Mouse (Mus musculus): Measurements from ENCODE around the gene Stub1. TPM values are rescaled to one million over a fixed set of nuclear protein-coding genes. Genes with fewer than 3 reads are reported as not detected.

The Stub1 gene
- polyA plus RNA-seq, 1 experiment from 2014 or later = 346 TPM

DNA sequence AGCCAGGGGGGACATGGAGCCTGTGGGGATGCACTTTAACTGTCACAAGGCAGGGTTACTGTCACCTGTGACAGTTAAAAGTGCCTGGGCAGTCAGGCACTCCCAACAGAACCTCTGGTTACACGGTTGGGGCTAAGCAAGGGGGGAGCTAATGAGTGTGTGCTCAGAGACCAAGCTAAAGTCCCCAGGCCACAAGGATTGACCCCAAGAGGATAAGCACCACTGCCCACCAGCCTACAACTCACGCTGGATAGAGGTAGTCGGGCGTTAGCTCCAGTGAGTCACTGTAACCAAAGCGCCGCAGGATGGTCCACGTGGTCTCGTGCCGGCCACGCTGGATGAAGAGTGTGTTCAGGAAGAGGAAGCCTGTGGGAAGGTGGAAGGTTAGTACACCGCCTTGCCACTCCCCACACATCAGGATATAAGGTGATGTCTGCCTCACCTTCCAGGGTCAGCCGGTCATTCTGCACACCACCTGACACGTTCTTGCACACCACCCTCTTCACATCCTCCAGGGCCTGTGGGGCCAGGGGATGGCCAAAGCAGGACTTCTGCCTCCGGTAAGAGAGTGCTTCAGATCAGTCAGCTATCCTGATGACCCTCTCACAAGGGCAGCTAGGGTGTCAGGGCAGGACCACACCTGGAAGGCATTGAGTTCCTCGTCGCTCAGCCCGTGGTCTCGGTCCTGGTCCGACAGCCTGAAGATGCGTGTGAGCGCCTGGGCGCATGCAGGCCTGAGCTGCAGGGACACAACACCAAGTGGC lies 8.1 kb upstream of the Stub1 start, which contains the start of gene Gm20683:
Gene Gm20683, minus strand, starts transcription at position 647 of the 764 bp plus-strand sequence.
- no peak within 1 kb of the TSS for H3K9ac ChIP-seq
- ATAC-seq (ENCODE audit: insufficient number of reproducible peaks, low FRiP score, low TSS enrichment, low read depth) = no peak
- H3K4me2 ChIP-seq = no peak within 1 kb of the TSS
- H3K36me3 ChIP-seq = peaks cover 56% of the 10 kb centered on the region
- H3K4me1 ChIP-seq = peaks cover 33% of the 10 kb centered on the region
- no peaks in the 10 kb centered on the region for H3K9me3 ChIP-seq
- 94% methylated on average over 22 of the region's 22 CpGs for WGBS
- H3K27me3 ChIP-seq = no peaks in the 10 kb centered on the region
- H3K4me3 ChIP-seq = no peak within 1 kb of the TSS
- H3K27ac ChIP-seq = no peak within 1 kb of the TSS

DNA sequence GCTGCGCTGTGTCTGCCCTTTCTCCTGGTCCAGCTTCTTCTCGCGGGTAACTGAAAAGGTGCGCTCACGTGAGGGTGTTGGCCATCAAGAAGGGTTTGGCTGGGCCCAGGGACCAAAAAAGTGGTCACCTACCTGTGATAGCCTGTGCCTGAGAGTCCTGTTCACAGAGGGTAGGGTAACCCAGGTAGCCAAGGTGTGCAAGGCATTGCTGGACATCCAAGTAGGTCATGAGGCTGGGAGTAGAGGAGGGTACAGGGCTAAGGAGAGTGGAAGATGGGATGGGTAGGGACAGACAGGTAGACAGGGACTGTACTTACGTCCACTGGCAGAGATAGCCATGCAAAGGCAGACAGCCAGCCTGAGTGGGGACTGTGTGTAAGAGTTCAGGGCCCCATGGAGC lies 7.3 kb upstream of the Stub1 start:
- H3K9ac ChIP-seq = no peak overlapping the region
- no peak for ATAC-seq (ENCODE audit: insufficient number of reproducible peaks, low FRiP score, low TSS enrichment, low read depth)
- peaks cover 40% of the 10 kb centered on the region for H3K4me1 ChIP-seq
- no peak overlapping the region for H3K27ac ChIP-seq
- WGBS = 96% methylated on average over 6 of the region's 6 CpGs
- H3K36me3 ChIP-seq = peaks cover 53% of the 10 kb centered on the region
- H3K27me3 ChIP-seq = no peaks in the 10 kb centered on the region
- no peak overlapping the region for H3K4me3 ChIP-seq
- no peaks in the 10 kb centered on the region for H3K9me3 ChIP-seq
- no peak overlapping the region for H3K4me2 ChIP-seq

DNA sequence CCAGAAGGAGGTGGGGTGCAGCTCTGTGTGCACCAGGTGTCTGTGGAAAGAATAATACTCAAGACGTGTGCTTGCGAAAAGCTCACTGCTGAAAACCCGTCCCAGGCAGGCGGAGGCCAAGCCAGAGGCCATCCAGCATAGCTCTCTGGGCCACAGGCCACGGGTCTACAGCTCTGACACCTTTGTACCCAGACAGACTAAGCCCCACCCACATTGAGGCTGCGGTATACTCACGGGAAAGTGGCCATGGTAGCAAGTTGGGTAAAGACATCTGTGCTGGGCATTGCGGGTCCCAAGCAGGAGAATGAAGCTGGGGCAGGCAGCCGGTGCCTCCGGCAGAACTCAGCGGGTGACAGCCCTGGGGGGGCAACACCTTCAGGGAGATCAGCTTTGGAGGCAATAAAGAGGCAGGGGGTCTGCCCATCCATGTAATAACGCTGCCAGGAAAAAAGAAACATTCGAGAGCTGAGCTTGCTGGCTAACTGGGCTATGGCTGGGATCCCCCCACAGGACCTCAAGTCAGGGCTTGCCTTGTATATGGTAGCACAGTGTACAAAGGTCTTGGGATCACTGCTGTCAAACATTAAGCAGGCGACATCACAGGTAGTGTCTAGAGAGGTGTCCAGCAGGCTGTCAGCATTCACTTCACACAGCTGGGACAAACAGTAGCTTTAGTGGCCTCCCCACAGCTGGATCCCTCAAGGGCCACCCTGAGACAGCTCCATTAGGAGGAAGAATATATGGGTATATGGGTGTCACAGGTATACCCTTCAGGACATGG lies 6.4 kb upstream of the Stub1 start:
- H3K4me1 ChIP-seq = peaks cover 44% of the 10 kb centered on the region
- no peak overlapping the region for H3K4me3 ChIP-seq
- ATAC-seq (ENCODE audit: insufficient number of reproducible peaks, low FRiP score, low TSS enrichment, low read depth) = no peak
- H3K9me3 ChIP-seq = no peaks in the 10 kb centered on the region
- H3K9ac ChIP-seq = no peak overlapping the region
- H3K4me2 ChIP-seq = no peak overlapping the region
- WGBS = 79% methylated on average over 14 of the region's 14 CpGs
- H3K36me3 ChIP-seq = peaks cover 61% of the 10 kb centered on the region
- H3K27ac ChIP-seq = no peak overlapping the region
- no peaks in the 10 kb centered on the region for H3K27me3 ChIP-seq

- peaks cover 61% of the 10 kb centered on the region for H3K36me3 ChIP-seq
- H3K9ac ChIP-seq = no peak overlapping the region
- H3K4me3 ChIP-seq = no peak overlapping the region
- H3K4me2 ChIP-seq = no peak overlapping the region
- 84% methylated on average over 4 of the region's 4 CpGs for WGBS
- no peak for ATAC-seq (ENCODE audit: insufficient number of reproducible peaks, low FRiP score, low TSS enrichment, low read depth)
- peaks cover 49% of the 10 kb centered on the region for H3K4me1 ChIP-seq
- no peak overlapping the region for H3K27ac ChIP-seq
- H3K9me3 ChIP-seq = no peaks in the 10 kb centered on the region
- no peaks in the 10 kb centered on the region for H3K27me3 ChIP-seq
Measured at GRCm38 (mm10) chr17:25838904-25839303, 5.7 kb upstream of the Stub1 start.

- Histone ChIP-seq H3K27ac (0 out of 2 replicates have a peak overlapping the region, but pooled peaks have one; percentile 47), H3K9me3 (no peaks in the 10 kb centered on the region), H3K4me2 (peak overlapping the region; percentile 75; the same call in 1 of the 2 replicates), H3K9ac (0 out of 2 replicates have a peak overlapping the region, but pooled peaks have one; percentile 41), H3K27me3 (no peaks in the 10 kb centered on the region), H3K36me3 (peaks cover 57% of the 10 kb centered on the region), H3K4me1 (peaks cover 42% of the 10 kb centered on the region), H3K4me3 (peak overlapping the region; percentile 38; the same call in 1 of the 2 replicates)
- WGBS = 60% methylated on average over 3 of the region's 3 CpGs
- no peak for ATAC-seq (ENCODE audit: insufficient number of reproducible peaks, low FRiP score, low TSS enrichment, low read depth)
Measured at GRCm38 (mm10) chr17:25837533-25837932, 4.3 kb upstream of the Stub1 start.

DNA sequence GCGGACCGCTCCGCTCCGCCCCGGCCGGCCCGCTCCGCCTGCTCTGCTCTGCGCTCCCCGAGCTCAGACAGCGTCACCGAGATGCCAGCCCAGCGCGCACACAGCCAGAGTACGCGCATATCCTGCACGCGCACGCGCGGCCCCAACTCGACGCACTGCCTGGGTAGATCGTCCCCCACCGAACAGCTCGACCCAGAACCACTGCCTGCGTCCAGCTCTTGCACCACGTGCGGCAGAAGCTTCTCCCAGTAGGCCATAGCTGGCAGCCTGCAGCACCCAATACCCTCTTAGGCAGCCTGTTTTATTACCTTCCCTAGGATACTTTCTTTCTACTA lies 3.8 kb upstream of the Stub1 start, which contains the start of gene Rhbdl1:
Gene Rhbdl1, minus strand, starts transcription at position 220 of the 335 bp plus-strand sequence.
- Histone ChIP-seq H3K4me2 (peak within 1 kb of the TSS; percentile 86), H3K9me3 (no peaks in the 10 kb centered on the region), H3K4me3 (peak within 1 kb of the TSS; percentile 38), H3K9ac (peak within 1 kb of the TSS; percentile 41), H3K27ac (peak within 1 kb of the TSS; percentile 47; the same call in 1 of the 2 replicates), H3K36me3 (peaks cover 52% of the 10 kb centered on the region), H3K27me3 (no peaks in the 10 kb centered on the region), H3K4me1 (peaks cover 43% of the 10 kb centered on the region)
- ATAC-seq (ENCODE audit: insufficient number of reproducible peaks, low FRiP score, low TSS enrichment, low read depth) = no peak
- 3% methylated on average over 29 of the region's 29 CpGs for WGBS

DNA sequence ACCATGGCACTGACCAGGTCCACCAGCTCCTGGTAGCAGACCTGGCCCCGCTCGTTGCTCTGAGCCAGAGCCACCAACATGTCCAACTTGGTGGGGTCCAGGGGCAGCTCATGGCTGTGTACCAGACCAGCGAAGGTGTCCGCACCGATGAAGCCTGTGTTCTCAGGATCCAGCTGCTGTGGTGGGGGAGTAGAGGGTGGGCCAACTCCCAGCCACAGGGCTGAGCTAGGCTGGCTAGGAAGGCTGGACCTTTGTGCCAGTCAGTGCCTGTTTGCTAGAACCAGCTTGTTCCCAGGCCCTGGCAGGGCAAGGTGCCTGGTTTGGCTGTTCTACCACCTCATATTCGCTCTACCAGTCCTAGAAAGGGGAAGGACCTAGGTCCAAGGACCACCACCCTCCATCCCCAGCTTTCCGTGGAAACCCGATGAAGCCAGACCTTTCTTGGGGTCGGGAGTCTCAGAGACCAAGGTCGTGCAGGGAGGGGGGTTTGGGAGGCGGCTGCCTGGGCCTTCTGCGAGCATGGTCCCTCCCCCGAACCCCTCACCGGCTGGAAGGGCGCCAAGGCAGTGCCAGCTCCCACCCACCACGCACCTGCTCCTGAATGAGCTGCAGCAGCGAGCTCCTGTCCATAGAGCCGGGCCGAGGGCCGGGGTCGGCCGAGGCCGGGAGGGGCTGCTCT lies 3.3 kb upstream of the Stub1 start:
- ATAC-seq (ENCODE audit: insufficient number of reproducible peaks, low FRiP score, low TSS enrichment, low read depth) = no peak
- Histone ChIP-seq H3K9ac (peak overlapping the region; percentile 41), H3K27ac (peak overlapping the region; percentile 47; the same call in 1 of the 2 replicates), H3K9me3 (no peaks in the 10 kb centered on the region), H3K36me3 (peaks cover 49% of the 10 kb centered on the region), H3K4me2 (peak overlapping the region; percentile 86), H3K4me3 (peak overlapping the region; percentile 38), H3K27me3 (no peaks in the 10 kb centered on the region), H3K4me1 (peaks cover 48% of the 10 kb centered on the region)
- 22% methylated on average over 23 of the region's 23 CpGs for WGBS

DNA sequence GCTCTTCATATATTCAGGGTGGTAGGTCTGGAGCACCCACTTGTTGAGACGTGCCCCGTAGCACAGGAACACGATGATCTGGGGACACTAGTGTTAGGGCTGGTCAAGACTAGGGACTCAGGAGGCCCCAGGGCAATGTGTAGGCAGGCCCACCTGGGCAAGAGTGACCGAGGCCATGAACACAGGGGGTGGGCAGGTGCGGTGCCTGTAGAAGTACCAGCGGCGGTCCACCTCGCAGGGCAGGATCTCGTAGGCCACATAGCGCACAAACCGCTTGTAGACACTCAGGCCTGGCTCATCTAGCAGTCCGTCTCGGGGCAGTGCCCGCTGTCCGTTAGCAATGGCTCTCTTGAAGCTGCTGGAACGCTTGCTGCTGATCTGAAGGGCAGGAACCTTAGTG lies 2.6 kb upstream of the Stub1 start:
- 87% methylated on average over 16 of the region's 16 CpGs for WGBS

DNA sequence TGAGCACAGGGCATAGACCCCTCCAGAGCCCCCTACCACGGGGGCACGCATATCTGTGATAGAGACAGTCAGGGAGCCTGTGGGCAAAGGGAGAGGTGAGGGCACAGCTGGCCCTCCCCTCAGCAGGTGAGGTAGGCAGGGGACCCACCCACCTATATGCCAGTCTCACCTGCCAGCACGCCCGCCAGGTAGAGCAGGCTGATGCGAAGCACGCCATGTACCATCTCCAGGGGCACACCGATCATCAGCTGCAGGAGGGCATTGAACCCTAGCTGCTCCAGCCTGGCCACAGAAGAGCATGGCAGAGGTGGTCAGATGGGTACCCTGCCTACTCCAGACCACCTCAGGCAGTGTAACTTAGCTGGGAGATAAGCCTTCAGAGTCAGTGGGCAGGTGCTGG lies 2.1 kb upstream of the Stub1 start:
- Histone ChIP-seq H3K4me1 (peaks cover 60% of the 10 kb centered on the region), H3K9ac (no peak overlapping the region)

More for the DNA sequence above, 2.6 kb upstream of the Stub1 start:
- Histone ChIP-seq H3K9ac (no peak overlapping the region), H3K27me3 (no peaks in the 10 kb centered on the region), H3K36me3 (peaks cover 49% of the 10 kb centered on the region), H3K4me2 (peak overlapping the region; percentile 86), H3K4me1 (peaks cover 55% of the 10 kb centered on the region), H3K27ac (no peak overlapping the region), H3K9me3 (no peaks in the 10 kb centered on the region), H3K4me3 (peak overlapping the region; percentile 38)
- no peak for ATAC-seq (ENCODE audit: insufficient number of reproducible peaks, low FRiP score, low TSS enrichment, low read depth)

DNA sequence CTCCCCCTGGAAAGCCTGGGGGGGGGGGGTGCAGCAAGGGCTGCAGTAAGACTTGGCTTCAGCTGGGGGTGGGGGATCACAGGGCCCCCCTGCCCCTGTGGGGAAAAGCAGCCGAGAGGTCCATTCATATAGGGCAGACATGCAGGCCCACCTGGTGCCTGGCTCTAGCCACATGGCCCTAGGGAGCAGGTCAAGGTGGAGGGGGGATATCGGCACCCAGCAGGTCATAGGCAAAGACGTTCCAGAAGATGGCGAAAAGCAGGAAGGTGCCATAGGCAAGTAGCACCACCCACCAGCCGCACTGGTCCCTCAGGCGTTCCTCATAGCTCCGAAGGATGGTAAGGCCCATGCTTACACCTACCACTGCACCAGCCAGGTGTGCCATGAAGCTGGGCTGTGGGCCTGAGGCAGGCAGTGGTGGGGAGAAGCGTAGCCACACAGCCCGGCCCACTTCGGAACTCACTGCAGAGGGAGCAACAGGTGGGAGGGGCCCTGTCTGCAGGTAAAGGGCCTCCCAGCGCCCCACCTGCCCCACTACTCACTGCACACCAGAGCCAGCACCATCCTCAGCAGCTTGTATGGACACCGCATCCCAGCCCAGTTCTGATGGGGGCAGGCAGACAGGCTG lies 1.5 kb upstream of the Stub1 start:
- peak overlapping the region; percentile 97 for H3K27ac ChIP-seq
- peaks cover 45% of the 10 kb centered on the region for H3K36me3 ChIP-seq
- H3K4me1 ChIP-seq = peaks cover 66% of the 10 kb centered on the region
- H3K4me2 ChIP-seq = peak overlapping the region; percentile 86
- no peaks in the 10 kb centered on the region for H3K27me3 ChIP-seq
- ATAC-seq (ENCODE audit: insufficient number of reproducible peaks, low FRiP score, low TSS enrichment, low read depth) = no peak
- H3K9me3 ChIP-seq = no peaks in the 10 kb centered on the region
- H3K9ac ChIP-seq = peak overlapping the region; percentile 81; the same call in 1 of the 2 replicates
- H3K4me3 ChIP-seq = peak overlapping the region; percentile 77
- 76% methylated on average over 12 of the region's 12 CpGs for WGBS

More for the DNA sequence above, 2.1 kb upstream of the Stub1 start:
- H3K27ac ChIP-seq = no peak overlapping the region
- H3K27me3 ChIP-seq = no peaks in the 10 kb centered on the region
- no peak for ATAC-seq (ENCODE audit: insufficient number of reproducible peaks, low FRiP score, low TSS enrichment, low read depth)
- H3K36me3 ChIP-seq = peaks cover 49% of the 10 kb centered on the region
- H3K9me3 ChIP-seq = no peaks in the 10 kb centered on the region
- peak overlapping the region; percentile 86 for H3K4me2 ChIP-seq
- H3K4me3 ChIP-seq = peak overlapping the region; percentile 38; the same call in 1 of the 2 replicates
- 88% methylated on average over 7 of the region's 7 CpGs for WGBS

GRCm38 (mm10) chr17:25833961-25834594 lies 874 bp upstream of the Stub1 start:
- WGBS = 31% methylated on average over 6 of the region's 6 CpGs
- Histone ChIP-seq H3K4me1 (peaks cover 70% of the 10 kb centered on the region), H3K9ac (peak overlapping the region; percentile 81), H3K27me3 (no peaks in the 10 kb centered on the region), H3K9me3 (no peaks in the 10 kb centered on the region), H3K4me2 (peak overlapping the region; percentile 86), H3K36me3 (peaks cover 39% of the 10 kb centered on the region), H3K27ac (peak overlapping the region; percentile 97), H3K4me3 (peak overlapping the region; percentile 77)
- ATAC-seq (ENCODE audit: insufficient number of reproducible peaks, low FRiP score, low TSS enrichment, low read depth) = no peak

All from limb, embryonic 15.5 days (tissue).